Mouse (Mus musculus) kidney, embryonic 16.5 days (tissue): ENCODE data around the gene Vipr2. TPM values are rescaled to one million over a fixed set of nuclear protein-coding genes. Genes with fewer than 3 reads are reported as not detected.

Experiments
- ATAC-seq: fragments of 200-750 bp; cut with Nextera tagmentation; 2 replicates; pipeline ENCODE4 v1.8.0; 2017; ENCODE audit warnings: moderate TSS enrichment; ENCODE audit not compliant: low FRiP score, low TSS enrichment
- H3K27ac ChIP-seq: fragments of 300-500 bp; sonication (generic); 2 replicates; pipeline ENCODE4 v1.5.1; 2014; ENCODE audit warnings: low read length
- H3K27me3 ChIP-seq: fragments of 300-500 bp; sonication (generic); 2 replicates; pipeline ENCODE4 v1.6.1; 2014; ENCODE audit warnings: low read length, control low read depth, mixed read lengths; ENCODE audit not compliant: insufficient read depth
- H3K36me3 ChIP-seq: fragments of 300-500 bp; sonication (generic); 2 replicates; pipeline ENCODE4 v1.6.1; 2014; ENCODE audit warnings: low read length, control low read depth, mixed read lengths; ENCODE audit not compliant: insufficient read depth
- H3K4me1 ChIP-seq: fragments of 300-500 bp; sonication (generic); 2 replicates; pipeline ENCODE4 v1.6.1; 2014; ENCODE audit warnings: low read length, control low read depth, mixed read lengths; ENCODE audit not compliant: insufficient read depth
- H3K4me2 ChIP-seq: fragments of 300-500 bp; sonication (generic); replicated peaks from 2 replicates; pipeline ENCODE4 v1.6.1; 2014; ENCODE audit warnings: low read depth, low read length
- H3K4me3 ChIP-seq: fragments of 300-500 bp; sonication (generic); 2 replicates; pipeline ENCODE4 v1.5.1; 2014; ENCODE audit warnings: mild to moderate bottlenecking, low read length
- H3K9ac ChIP-seq: fragments of 300-500 bp; sonication (generic); replicated peaks from 2 replicates; pipeline ENCODE4 v1.6.1; 2014; ENCODE audit warnings: low read length
- H3K9me3 ChIP-seq: fragments of 300-500 bp; sonication (generic); 2 replicates; pipeline ENCODE4 v1.6.1; 2016; ENCODE audit warnings: low read length, control low read depth
- WGBS: fragments of 180-500 bp; shearing (Covaris S2); extraction: QIAGEN DNeasy Blood & Tissue Kit; methylation state at CpG from one replicate; pipeline ENCODE4 v1.1.7; 2014; 5-methylcytosine and 5-hydroxymethylcytosine counted together
- polyA plus RNA-seq: library from polyadenylated mRNA; unstranded; fragments of >200 nt; fragmentation: Nextera tagmentation; extraction: Ambion mirVana; gene quantifications from 2 replicates; pipeline ENCODE4 v1.2.1, GENCODE M21; 2015

Gene Vipr2
- polyA plus RNA-seq, result 0.92 and 1.2 TPM in 2 replicates

- Histone ChIP-seq H3K4me3 (peak within 1 kb of the TSS; percentile 48), H3K9me3 (no peaks in the 10 kb centered on the region), H3K27me3 (peaks cover 29% of the 10 kb centered on the region), H3K9ac (peak within 1 kb of the TSS; percentile 54), H3K4me2 (peak within 1 kb of the TSS; percentile 81), H3K36me3 (no peaks in the 10 kb centered on the region), H3K27ac (no peak within 1 kb of the TSS), H3K4me1 (no peaks in the 10 kb centered on the region)
- ATAC-seq, result peak; percentile 97
- WGBS, result 6% methylated on average over 23 of the region's 33 CpGs
Observed at GRCm38 (mm10) chr12:116077074-116077854, at the start of gene Vipr2. TSS of gene Vipr2 (plus strand) at chr12:116077726.

GRCm38 (mm10) chr12:116028095-116028494, 49.4 kb upstream of the Vipr2 start:
- no peaks in the 10 kb centered on the region for H3K4me1 ChIP-seq
- H3K27me3 ChIP-seq, result no peaks in the 10 kb centered on the region
- H3K9ac ChIP-seq, result no peak overlapping the region
- no peaks in the 10 kb centered on the region for H3K36me3 ChIP-seq
- H3K9me3 ChIP-seq, result no peaks in the 10 kb centered on the region
- H3K4me2 ChIP-seq, result no peak overlapping the region
- 53% methylated on average over 2 of the region's 2 CpGs for whole genome bisulfite sequencing
- H3K27ac ChIP-seq, result no peak overlapping the region
- no peak for ATAC-seq
- H3K4me3 ChIP-seq, result no peak overlapping the region

- H3K27ac ChIP-seq, result no peak overlapping the region
- no peaks in the 10 kb centered on the region for H3K27me3 ChIP-seq
- WGBS, result 72% methylated on average over 5 of the region's 5 CpGs
- no peaks in the 10 kb centered on the region for H3K4me1 ChIP-seq
- no peak for ATAC-seq
- H3K4me2 ChIP-seq, result no peak overlapping the region
- H3K9ac ChIP-seq, result no peak overlapping the region
- H3K36me3 ChIP-seq, result no peaks in the 10 kb centered on the region
- H3K4me3 ChIP-seq, result no peak overlapping the region
- no peaks in the 10 kb centered on the region for H3K9me3 ChIP-seq
Observed at GRCm38 (mm10) chr12:116035346-116035745, 42.2 kb upstream of the Vipr2 start.

- peaks cover 3% of the 10 kb centered on the region; the same call in 1 of the 2 replicates for H3K36me3 ChIP-seq
- ATAC-seq, result no peak
- no peaks in the 10 kb centered on the region for H3K27me3 ChIP-seq
- no peak overlapping the region for H3K27ac ChIP-seq
- WGBS, result 84% methylated on average over 5 of the region's 5 CpGs
- no peak overlapping the region for H3K9ac ChIP-seq
- H3K4me2 ChIP-seq, result no peak overlapping the region
- H3K4me1 ChIP-seq, result peaks cover 17% of the 10 kb centered on the region
- H3K9me3 ChIP-seq, result no peaks in the 10 kb centered on the region
- H3K4me3 ChIP-seq, result no peak overlapping the region
Observed at GRCm38 (mm10) chr12:116044785-116045184, 32.7 kb upstream of the Vipr2 start.

- Histone ChIP-seq H3K27ac (peak within 1 kb of the TSS; percentile 98), H3K4me1 (peaks cover 17% of the 10 kb centered on the region), H3K36me3 (peaks cover 10% of the 10 kb centered on the region; the same call in 1 of the 2 replicates), H3K4me2 (peak within 1 kb of the TSS; percentile 76), H3K27me3 (no peaks in the 10 kb centered on the region), H3K9me3 (no peaks in the 10 kb centered on the region), H3K4me3 (peak within 1 kb of the TSS; percentile 83), H3K9ac (peak within 1 kb of the TSS; percentile 96)
- peak; percentile 100 for ATAC-seq
- 1% methylated on average over 55 of the region's 55 CpGs for WGBS
Observed at GRCm38 (mm10) chr12:116047440-116048377, 29.8 kb upstream of the Vipr2 start, which contains the start of gene Zfp386. TSS of gene Zfp386 (plus strand) at chr12:116047724.

- WGBS, result 59% methylated on average over 7 of the region's 7 CpGs
- Histone ChIP-seq H3K36me3 (peaks cover 15% of the 10 kb centered on the region; the same call in 1 of the 2 replicates), H3K4me3 (peak overlapping the region; percentile 83), H3K27ac (no peak overlapping the region), H3K9ac (peak overlapping the region; percentile 96), H3K4me2 (peak overlapping the region; percentile 76), H3K9me3 (no peaks in the 10 kb centered on the region), H3K4me1 (peaks cover 17% of the 10 kb centered on the region), H3K27me3 (no peaks in the 10 kb centered on the region)
- ATAC-seq, result no peak
Observed at GRCm38 (mm10) chr12:116048766-116049165, 28.8 kb upstream of the Vipr2 start.

GRCm38 (mm10) chr12:116049236-116049635, 28.3 kb upstream of the Vipr2 start:
- 70% methylated on average over 3 of the region's 3 CpGs for WGBS
- Histone ChIP-seq H3K4me3 (peak overlapping the region; percentile 83; the same call in 1 of the 2 replicates), H3K36me3 (peaks cover 17% of the 10 kb centered on the region), H3K27ac (no peak overlapping the region), H3K4me1 (peaks cover 17% of the 10 kb centered on the region), H3K27me3 (no peaks in the 10 kb centered on the region), H3K4me2 (peak overlapping the region; percentile 76), H3K9me3 (no peaks in the 10 kb centered on the region), H3K9ac (peak overlapping the region; percentile 96)
- ATAC-seq, result no peak

GRCm38 (mm10) chr12:116049701-116050100, 27.8 kb upstream of the Vipr2 start:
- Histone ChIP-seq H3K9me3 (peaks cover 3% of the 10 kb centered on the region; the same call in 1 of the 2 replicates), H3K27ac (no peak overlapping the region), H3K36me3 (peaks cover 21% of the 10 kb centered on the region), H3K9ac (no peak overlapping the region), H3K27me3 (no peaks in the 10 kb centered on the region), H3K4me2 (no peak overlapping the region; the same call in 1 of the 2 replicates), H3K4me1 (peaks cover 17% of the 10 kb centered on the region), H3K4me3 (no peak overlapping the region)
- 84% methylated on average over 6 of the region's 6 CpGs for WGBS
- no peak for ATAC-seq

DNA sequence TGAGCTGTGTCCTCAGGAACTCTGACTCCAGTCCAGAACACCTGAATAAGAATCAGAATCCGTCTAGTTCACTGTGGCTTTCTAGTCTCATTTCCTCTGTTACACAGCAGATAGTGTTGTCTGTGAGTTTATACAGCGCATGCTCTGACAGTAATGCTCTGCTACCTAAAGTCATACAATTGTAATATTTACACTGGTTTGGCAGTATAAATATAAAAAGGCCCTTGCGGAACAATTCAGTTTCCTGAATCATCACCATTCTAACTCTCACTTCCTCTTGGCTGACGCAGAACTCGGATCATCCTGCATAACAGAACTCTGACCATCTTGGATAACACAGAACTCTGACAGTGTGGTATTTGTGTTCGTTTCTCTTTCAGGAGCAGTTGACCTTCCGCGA, 23.2 kb upstream of the Vipr2 start:
- H3K27ac ChIP-seq, result no peak overlapping the region
- no peak overlapping the region for H3K4me2 ChIP-seq
- H3K36me3 ChIP-seq, result peaks cover 57% of the 10 kb centered on the region
- no peak overlapping the region for H3K4me3 ChIP-seq
- 84% methylated on average over 8 of the region's 8 CpGs for WGBS
- H3K9me3 ChIP-seq, result peaks cover 26% of the 10 kb centered on the region
- ATAC-seq, result no peak
- peaks cover 4% of the 10 kb centered on the region for H3K4me1 ChIP-seq
- H3K27me3 ChIP-seq, result no peaks in the 10 kb centered on the region
- no peak overlapping the region for H3K9ac ChIP-seq
